Mouse (Mus musculus): ENCODE results near the gene Metrnl. TPM values are rescaled to one million over a fixed set of nuclear protein-coding genes. Genes with fewer than 3 reads are reported as not detected.

The Metrnl gene
- polyA plus RNA-seq, 1 experiment from 2014 or later, result 27.7 TPM

DNA sequence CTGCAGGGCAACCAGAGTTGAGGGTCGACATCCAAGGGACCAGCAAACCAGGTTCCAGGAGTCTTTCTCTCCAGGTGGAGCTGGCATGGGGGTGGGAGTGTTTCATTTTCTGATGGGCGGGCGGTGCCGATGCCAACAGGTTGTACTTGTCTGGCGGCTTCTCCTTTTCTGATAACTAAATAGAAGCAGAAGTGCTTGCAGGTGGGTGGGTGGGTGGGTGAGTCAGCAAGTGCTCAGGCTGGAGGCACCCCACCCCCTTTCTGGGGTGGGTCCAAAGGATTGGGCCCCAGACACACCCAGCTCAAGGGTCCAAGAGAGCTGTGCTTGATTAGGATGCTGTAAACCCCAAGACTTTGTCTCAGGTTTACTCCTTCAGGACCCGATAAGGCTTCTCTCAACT lies 11.6 kb downstream of the Metrnl start:
- Histone ChIP-seq H3K36me3 (ENCODE audit: control insufficient read depth, insufficient read depth, low read length) (no peaks in the 10 kb centered on the region), H3K4me2 (replicated peaks; ENCODE audit: low read depth, low read length) (no peak overlapping the region), H3K4me1 (replicated peaks; ENCODE audit: control insufficient read depth, insufficient read depth, low read length) (no peaks in the 10 kb centered on the region), H3K9me3 (ENCODE audit: control insufficient read depth, low read length) (no peaks in the 10 kb centered on the region), H3K27ac (ENCODE audit: low read depth, low read length) (no peak overlapping the region), H3K4me3 (ENCODE audit: low read depth, low read length) (no peak overlapping the region), H3K27me3 (ENCODE audit: control insufficient read depth, insufficient read depth, low read length) (no peaks in the 10 kb centered on the region), H3K9ac (ENCODE audit: low read depth, low read length) (no peak overlapping the region)
- ATAC-seq (ENCODE audit: low FRiP score) (no peak), DNase-seq (ENCODE audit: low spot score) (no peak)
- WGBS, result 97% methylated on average over 6 of the region's 6 CpGs

DNA sequence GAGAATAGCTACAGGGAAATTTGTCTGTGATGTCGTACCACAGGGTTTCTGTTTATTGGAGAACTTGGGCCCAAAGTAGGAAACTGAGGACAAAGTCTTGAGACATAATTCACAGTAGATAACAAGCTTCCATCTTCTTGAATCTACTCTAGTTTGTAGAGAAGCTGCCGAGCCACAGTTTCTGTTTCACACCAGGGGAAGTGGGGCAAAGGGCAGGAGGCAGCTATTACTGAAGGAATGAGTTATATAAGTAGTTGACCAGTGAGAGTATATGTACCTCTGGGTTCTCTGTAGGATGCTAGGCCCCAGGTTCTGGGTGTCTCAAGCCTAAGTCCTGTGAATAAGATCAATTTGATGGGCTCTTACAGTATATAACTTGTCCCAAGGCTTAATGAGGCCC lies 12.2 kb downstream of the Metrnl start:
- no peak overlapping the region for H3K9ac ChIP-seq (ENCODE audit: low read depth, low read length)
- H3K4me1 ChIP-seq (replicated peaks; ENCODE audit: control insufficient read depth, insufficient read depth, low read length), result no peaks in the 10 kb centered on the region
- no peaks in the 10 kb centered on the region for H3K27me3 ChIP-seq (ENCODE audit: control insufficient read depth, insufficient read depth, low read length)
- H3K27ac ChIP-seq (ENCODE audit: low read depth, low read length), result no peak overlapping the region
- DNase-seq (ENCODE audit: low spot score) (no peak), ATAC-seq (ENCODE audit: low FRiP score) (no peak)
- WGBS, result 82% methylated on average over 2 of the region's 2 CpGs
- H3K4me3 ChIP-seq (ENCODE audit: low read depth, low read length), result no peak overlapping the region
- no peak overlapping the region for H3K4me2 ChIP-seq (replicated peaks; ENCODE audit: low read depth, low read length)
- H3K9me3 ChIP-seq (ENCODE audit: control insufficient read depth, low read length), result no peaks in the 10 kb centered on the region
- H3K36me3 ChIP-seq (ENCODE audit: control insufficient read depth, insufficient read depth, low read length), result no peaks in the 10 kb centered on the region

DNA sequence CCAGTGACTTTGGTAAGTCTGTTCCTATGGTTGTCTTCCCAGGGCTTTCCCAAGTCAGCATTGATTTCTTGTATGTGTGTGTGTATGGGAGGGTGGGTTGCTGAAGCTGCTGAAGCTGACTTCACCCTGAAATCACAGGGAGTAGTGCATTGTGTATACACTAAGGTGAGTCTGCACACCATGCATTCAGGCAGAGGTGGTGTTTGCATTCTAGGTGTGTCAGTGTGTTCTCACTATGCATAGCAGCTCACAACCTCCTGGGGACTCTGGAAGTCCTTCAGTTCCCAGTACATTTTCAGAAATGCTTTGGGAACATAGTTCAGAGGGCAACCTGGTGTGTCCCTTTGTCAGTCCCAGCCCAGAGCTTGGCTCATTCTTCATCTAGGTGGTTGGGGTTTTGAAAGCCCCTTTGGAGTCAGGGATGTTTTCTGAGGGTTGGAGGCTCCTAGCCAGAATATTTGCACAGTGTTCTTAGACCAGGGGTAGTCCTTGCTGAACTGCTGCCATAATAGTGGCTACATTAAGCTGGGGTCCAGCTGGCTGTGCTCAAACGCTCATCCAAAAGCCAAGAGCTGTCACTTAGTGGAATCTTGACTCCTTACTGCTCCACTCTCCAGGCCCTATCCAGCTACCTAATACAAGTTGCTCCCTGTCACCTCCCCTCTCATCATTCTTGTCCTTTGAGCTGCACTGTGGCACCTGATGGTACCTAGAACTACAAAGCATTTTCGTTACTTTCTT lies 13.6 kb downstream of the Metrnl start:
- H3K4me2 ChIP-seq (replicated peaks; ENCODE audit: low read depth, low read length), result no peak overlapping the region
- no peak overlapping the region for H3K27ac ChIP-seq (ENCODE audit: low read depth, low read length)
- no peaks in the 10 kb centered on the region for H3K4me1 ChIP-seq (replicated peaks; ENCODE audit: control insufficient read depth, insufficient read depth, low read length)
- H3K4me3 ChIP-seq (ENCODE audit: low read depth, low read length), result no peak overlapping the region
- H3K36me3 ChIP-seq (ENCODE audit: control insufficient read depth, insufficient read depth, low read length), result no peaks in the 10 kb centered on the region
- H3K9ac ChIP-seq (ENCODE audit: low read depth, low read length), result no peak overlapping the region
- DNase-seq (ENCODE audit: low spot score), result no peak
- H3K27me3 ChIP-seq (ENCODE audit: control insufficient read depth, insufficient read depth, low read length), result no peaks in the 10 kb centered on the region
- 88% methylated on average over 2 of the region's 2 CpGs for WGBS
- H3K9me3 ChIP-seq (ENCODE audit: control insufficient read depth, low read length), result no peaks in the 10 kb centered on the region
- ATAC-seq (ENCODE audit: low FRiP score), result no peak

DNA sequence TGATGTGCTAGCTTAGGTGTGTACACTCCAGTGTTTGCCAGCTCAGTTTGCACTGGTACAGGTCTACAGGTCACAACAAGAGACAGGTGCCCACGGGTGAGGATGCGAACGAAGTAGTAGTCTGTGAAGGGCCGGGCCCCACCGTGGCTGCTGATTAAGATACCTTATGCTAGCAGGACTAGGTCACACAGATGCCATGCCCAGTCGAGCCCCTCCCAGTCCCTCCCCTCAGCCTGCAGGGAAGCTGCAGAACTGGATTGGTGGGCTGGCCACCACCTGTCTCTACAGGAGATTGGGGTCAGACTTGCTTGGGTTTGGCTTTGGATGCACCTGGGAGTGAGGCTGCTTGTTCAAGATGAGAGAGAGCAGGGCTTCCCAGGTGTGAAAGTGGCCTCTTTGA lies 16.4 kb downstream of the Metrnl start:
- 58% methylated on average over 6 of the region's 6 CpGs for WGBS
- H3K4me3 ChIP-seq (ENCODE audit: low read depth, low read length), result no peak overlapping the region
- H3K4me2 ChIP-seq (replicated peaks; ENCODE audit: low read depth, low read length), result no peak overlapping the region
- no peaks in the 10 kb centered on the region for H3K9me3 ChIP-seq (ENCODE audit: control insufficient read depth, low read length)
- H3K27ac ChIP-seq (ENCODE audit: low read depth, low read length), result no peak overlapping the region
- H3K36me3 ChIP-seq (ENCODE audit: control insufficient read depth, insufficient read depth, low read length), result no peaks in the 10 kb centered on the region
- no peaks in the 10 kb centered on the region for H3K27me3 ChIP-seq (ENCODE audit: control insufficient read depth, insufficient read depth, low read length)
- H3K9ac ChIP-seq (ENCODE audit: low read depth, low read length), result no peak overlapping the region
- no peaks in the 10 kb centered on the region for H3K4me1 ChIP-seq (replicated peaks; ENCODE audit: control insufficient read depth, insufficient read depth, low read length)
- ATAC-seq (ENCODE audit: low FRiP score), result no peak
- DNase-seq (ENCODE audit: low spot score), result no peak

DNA sequence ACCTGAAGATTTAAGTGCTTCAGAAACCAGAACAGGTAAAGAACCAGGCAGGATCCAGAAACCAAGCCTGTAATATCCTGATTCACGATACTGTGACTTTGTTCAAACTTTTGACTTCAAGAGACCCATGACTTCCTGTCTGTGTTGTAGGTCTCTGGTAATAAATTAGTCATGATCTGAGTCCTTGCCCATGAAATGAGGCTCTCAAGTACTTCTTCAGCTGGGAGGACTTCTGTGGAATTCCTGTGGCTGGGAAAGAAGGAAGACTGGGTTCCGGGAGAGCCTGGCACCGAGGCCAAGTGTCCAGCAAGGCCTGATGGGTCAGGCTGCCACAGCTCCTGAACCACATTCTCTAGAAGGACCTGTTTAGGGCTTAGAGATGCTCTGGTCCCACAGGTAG lies 19.4 kb downstream of the Metrnl start:
- H3K4me1 ChIP-seq (replicated peaks; ENCODE audit: control insufficient read depth, insufficient read depth, low read length), result no peaks in the 10 kb centered on the region
- ATAC-seq (ENCODE audit: low FRiP score), result no peak
- H3K4me2 ChIP-seq (replicated peaks; ENCODE audit: low read depth, low read length), result no peak overlapping the region
- no peaks in the 10 kb centered on the region for H3K9me3 ChIP-seq (ENCODE audit: control insufficient read depth, low read length)
- H3K36me3 ChIP-seq (ENCODE audit: control insufficient read depth, insufficient read depth, low read length), result no peaks in the 10 kb centered on the region
- DNase-seq (ENCODE audit: low spot score), result no peak
- WGBS, result 95% methylated on average over 3 of the region's 3 CpGs
- no peaks in the 10 kb centered on the region for H3K27me3 ChIP-seq (ENCODE audit: control insufficient read depth, insufficient read depth, low read length)
- no peak overlapping the region for H3K27ac ChIP-seq (ENCODE audit: low read depth, low read length)
- H3K4me3 ChIP-seq (ENCODE audit: low read depth, low read length), result no peak overlapping the region
- H3K9ac ChIP-seq (ENCODE audit: low read depth, low read length), result no peak overlapping the region

DNA sequence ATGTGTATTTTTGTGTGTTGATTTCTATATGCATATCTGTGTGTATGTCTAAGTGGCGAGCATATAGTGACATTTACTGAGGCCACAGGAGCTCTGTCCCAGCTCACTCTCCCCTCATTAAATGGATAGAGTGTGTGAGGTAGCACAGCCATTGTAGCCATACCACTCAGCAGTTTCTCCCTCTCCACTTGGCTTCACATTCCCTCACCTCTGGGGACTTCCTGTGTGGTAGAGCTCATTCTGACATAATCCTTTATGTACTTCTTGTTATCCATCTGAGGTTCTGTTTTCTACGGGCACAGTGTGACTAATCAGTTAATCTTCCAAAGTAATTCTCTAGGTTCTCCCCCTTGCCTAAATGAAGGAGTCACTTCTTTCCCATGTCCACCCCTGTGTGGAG lies 21.1 kb downstream of the Metrnl start:
- Histone ChIP-seq H3K9ac (ENCODE audit: low read depth, low read length) (no peak overlapping the region), H3K4me2 (replicated peaks; ENCODE audit: low read depth, low read length) (no peak overlapping the region), H3K4me1 (replicated peaks; ENCODE audit: control insufficient read depth, insufficient read depth, low read length) (no peaks in the 10 kb centered on the region), H3K36me3 (ENCODE audit: control insufficient read depth, insufficient read depth, low read length) (no peaks in the 10 kb centered on the region), H3K9me3 (ENCODE audit: control insufficient read depth, low read length) (no peaks in the 10 kb centered on the region), H3K27ac (ENCODE audit: low read depth, low read length) (no peak overlapping the region), H3K4me3 (ENCODE audit: low read depth, low read length) (no peak overlapping the region), H3K27me3 (ENCODE audit: control insufficient read depth, insufficient read depth, low read length) (no peaks in the 10 kb centered on the region)
- ATAC-seq (ENCODE audit: low FRiP score) (no peak), DNase-seq (ENCODE audit: low spot score) (no peak)
- 81% methylated on average over 2 of the region's 2 CpGs for WGBS

DNA sequence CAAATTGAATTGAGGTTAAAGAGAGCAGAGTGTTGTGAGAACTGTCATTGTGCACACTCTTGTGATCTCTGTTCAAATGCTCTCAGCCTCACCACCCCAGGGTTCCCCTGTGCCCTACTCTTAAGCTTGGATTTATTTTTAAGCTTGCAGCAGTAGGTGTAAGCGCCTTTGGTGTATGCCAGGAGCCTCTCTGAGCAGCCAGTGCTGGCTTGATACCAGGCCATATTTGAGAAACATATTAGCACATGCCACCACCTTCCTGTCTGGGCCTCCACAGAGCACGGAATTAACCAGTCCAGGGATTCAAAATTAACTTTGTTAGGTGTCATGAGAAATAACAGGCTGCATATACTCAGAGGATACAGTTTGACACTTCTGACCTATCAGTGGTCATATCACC lies 25.3 kb downstream of the Metrnl start:
- no peaks in the 10 kb centered on the region for H3K9me3 ChIP-seq (ENCODE audit: control insufficient read depth, low read length)
- WGBS, result 84% methylated on average over 2 of the region's 2 CpGs
- no peak overlapping the region for H3K9ac ChIP-seq (ENCODE audit: low read depth, low read length)
- no peak overlapping the region for H3K4me2 ChIP-seq (replicated peaks; ENCODE audit: low read depth, low read length)
- H3K27me3 ChIP-seq (ENCODE audit: control insufficient read depth, insufficient read depth, low read length), result no peaks in the 10 kb centered on the region
- no peak for ATAC-seq (ENCODE audit: low FRiP score)
- H3K4me3 ChIP-seq (ENCODE audit: low read depth, low read length), result no peak overlapping the region
- H3K36me3 ChIP-seq (ENCODE audit: control insufficient read depth, insufficient read depth, low read length), result no peaks in the 10 kb centered on the region
- no peak overlapping the region for H3K27ac ChIP-seq (ENCODE audit: low read depth, low read length)
- no peaks in the 10 kb centered on the region for H3K4me1 ChIP-seq (replicated peaks; ENCODE audit: control insufficient read depth, insufficient read depth, low read length)
- no peak for DNase-seq (ENCODE audit: low spot score)

DNA sequence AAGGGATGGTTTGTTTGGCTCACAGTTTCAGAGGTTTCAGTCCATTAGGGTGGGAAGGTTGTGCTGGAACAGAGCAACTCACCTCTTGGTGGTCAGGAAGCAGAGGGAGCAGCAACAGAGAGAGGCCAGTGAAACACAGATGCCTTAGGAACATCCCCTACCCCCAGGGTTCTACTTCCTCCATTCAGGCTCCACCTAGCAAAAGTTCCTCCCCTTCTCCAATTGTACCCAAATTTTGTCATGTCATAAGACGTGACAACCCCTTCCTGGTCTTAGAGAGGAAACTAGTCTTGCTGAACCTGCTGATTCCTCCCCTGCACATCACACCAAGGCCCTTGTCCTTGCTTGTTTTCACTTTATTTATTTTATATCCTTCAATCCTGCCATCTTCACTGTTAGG lies 32.8 kb downstream of the Metrnl start:
- no peak overlapping the region for H3K27ac ChIP-seq (ENCODE audit: low read depth, low read length)
- WGBS, result 84% methylated on average over 1 of the region's 1 CpGs
- no peak for ATAC-seq (ENCODE audit: low FRiP score)
- H3K9ac ChIP-seq (ENCODE audit: low read depth, low read length), result no peak overlapping the region
- no peaks in the 10 kb centered on the region for H3K9me3 ChIP-seq (ENCODE audit: control insufficient read depth, low read length)
- H3K4me2 ChIP-seq (replicated peaks; ENCODE audit: low read depth, low read length), result no peak overlapping the region
- H3K27me3 ChIP-seq (ENCODE audit: control insufficient read depth, insufficient read depth, low read length), result no peaks in the 10 kb centered on the region
- no peak for DNase-seq (ENCODE audit: low spot score)
- no peaks in the 10 kb centered on the region; the same call in 1 of the 2 replicates for H3K4me1 ChIP-seq (replicated peaks; ENCODE audit: control insufficient read depth, insufficient read depth, low read length)
- H3K36me3 ChIP-seq (ENCODE audit: control insufficient read depth, insufficient read depth, low read length), result no peaks in the 10 kb centered on the region
- no peak overlapping the region for H3K4me3 ChIP-seq (ENCODE audit: low read depth, low read length)

DNA sequence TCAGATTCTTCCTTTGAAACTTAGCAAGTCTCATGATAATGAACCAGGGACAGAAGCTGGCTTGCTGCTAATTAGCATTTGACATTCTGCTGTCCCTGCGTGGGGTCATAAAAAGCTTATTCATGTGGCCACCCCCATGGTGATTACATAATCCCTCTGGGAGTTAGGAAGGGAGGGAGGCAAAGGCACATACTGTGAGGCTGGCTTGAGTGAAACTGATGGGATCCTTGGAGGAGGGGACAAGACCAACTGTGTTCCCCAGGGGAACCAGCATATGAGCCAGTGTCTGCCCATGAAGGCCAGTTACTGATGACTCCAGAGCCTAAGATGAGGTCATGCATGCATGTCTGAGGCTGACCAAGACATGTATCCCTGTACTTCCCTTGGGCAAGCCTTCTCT lies 33.5 kb downstream of the Metrnl start:
- Histone ChIP-seq H3K9ac (ENCODE audit: low read depth, low read length) (no peak overlapping the region), H3K4me3 (ENCODE audit: low read depth, low read length) (no peak overlapping the region), H3K27ac (ENCODE audit: low read depth, low read length) (no peak overlapping the region), H3K27me3 (ENCODE audit: control insufficient read depth, insufficient read depth, low read length) (no peaks in the 10 kb centered on the region), H3K9me3 (ENCODE audit: control insufficient read depth, low read length) (no peaks in the 10 kb centered on the region), H3K36me3 (ENCODE audit: control insufficient read depth, insufficient read depth, low read length) (no peaks in the 10 kb centered on the region), H3K4me1 (replicated peaks; ENCODE audit: control insufficient read depth, insufficient read depth, low read length) (no peaks in the 10 kb centered on the region; the same call in 1 of the 2 replicates), H3K4me2 (replicated peaks; ENCODE audit: low read depth, low read length) (no peak overlapping the region)
- DNase-seq (ENCODE audit: low spot score) (no peak), ATAC-seq (ENCODE audit: low FRiP score) (no peak)
- WGBS, result 15% methylated on average over 1 of the region's 1 CpGs

All from hindbrain, embryonic 11.5 days (tissue).